Mouse (Mus musculus): ENCODE measurements around the gene Hist1h4h. TPM values are rescaled to one million over a fixed set of nuclear protein-coding genes. Genes with fewer than 3 reads are reported as not detected.

Hist1h4h gene
- polyA plus RNA-seq, 1 experiment from 2014 or later, result 8.5 TPM

- Histone ChIP-seq H3K27me3 (ENCODE audit: control insufficient read depth, insufficient read depth, low read length) (no peaks in the 10 kb centered on the region), H3K4me1 (ENCODE audit: control insufficient read depth in 2 of 2, insufficient read depth in 2 of 2, low read length in 2 of 2) (peaks cover 0 to 6% of the 10 kb centered on the region in 2 experiments; a peak in 2 of 4 replicates), H3K9me3 (ENCODE audit: control insufficient read depth, low read length) (no peaks in the 10 kb centered on the region), H3K36me3 (ENCODE audit: control insufficient read depth, insufficient read depth, low read length) (no peaks in the 10 kb centered on the region), H3K27ac (replicated peaks in 1 of 2; ENCODE audit: control insufficient read depth in 1 of 2, insufficient read depth in 1 of 2, low read depth in 2 of 2, low read length in 2 of 2) (no peak overlapping the region), H3K9ac (ENCODE audit: low read length) (no peak overlapping the region), H3K4me2 (ENCODE audit: low read length) (peak overlapping the region; percentile 51), H3K4me3 (ENCODE audit: control insufficient read depth in 1 of 2, insufficient read depth in 1 of 2, low read depth in 1 of 2, low read length in 2 of 2) (0 out of 4 replicates have a peak overlapping the region, but pooled peaks of 1 of the 2 experiments have one; percentile 14)
- no peak for ATAC-seq (ENCODE audit: insufficient number of reproducible peaks, insufficient read depth, low FRiP score, low read depth)
- WGBS, result under 1% methylated on average over 14 of the region's 14 CpGs
Measured at GRCm38 (mm10) chr13:23521703-23522102, 9.1 kb upstream of the Hist1h4h start.

GRCm38 (mm10) chr13:23523976-23524375, 6.9 kb upstream of the Hist1h4h start:
- 49% methylated on average over 5 of the region's 5 CpGs for WGBS
- no peak overlapping the region for H3K4me2 ChIP-seq (ENCODE audit: low read length)
- no peaks in the 10 kb centered on the region for H3K27me3 ChIP-seq (ENCODE audit: control insufficient read depth, insufficient read depth, low read length)
- H3K9me3 ChIP-seq (ENCODE audit: control insufficient read depth, low read length), result no peaks in the 10 kb centered on the region
- peaks cover under 1 to 9% of the 10 kb centered on the region in 2 experiments for H3K4me1 ChIP-seq (ENCODE audit: control insufficient read depth in 2 of 2, insufficient read depth in 2 of 2, low read length in 2 of 2)
- H3K27ac ChIP-seq (replicated peaks in 1 of 2; ENCODE audit: control insufficient read depth in 1 of 2, insufficient read depth in 1 of 2, low read depth in 2 of 2, low read length in 2 of 2), result no peak overlapping the region
- H3K36me3 ChIP-seq (ENCODE audit: control insufficient read depth, insufficient read depth, low read length), result no peaks in the 10 kb centered on the region
- no peak for ATAC-seq (ENCODE audit: insufficient number of reproducible peaks, insufficient read depth, low FRiP score, low read depth)
- no peak overlapping the region for H3K9ac ChIP-seq (ENCODE audit: low read length)
- H3K4me3 ChIP-seq (ENCODE audit: control insufficient read depth in 1 of 2, insufficient read depth in 1 of 2, low read depth in 1 of 2, low read length in 2 of 2), result no peak overlapping the region

- H3K9ac ChIP-seq (ENCODE audit: low read length), result 0 out of 2 replicates have a peak overlapping the region, but pooled peaks have one; percentile 25
- ATAC-seq (ENCODE audit: insufficient number of reproducible peaks, insufficient read depth, low FRiP score, low read depth), result no peak
- no peak overlapping the region for H3K4me3 ChIP-seq (ENCODE audit: control insufficient read depth in 1 of 2, insufficient read depth in 1 of 2, low read depth in 1 of 2, low read length in 2 of 2)
- no peak overlapping the region for H3K27ac ChIP-seq (replicated peaks in 1 of 2; ENCODE audit: control insufficient read depth in 1 of 2, insufficient read depth in 1 of 2, low read depth in 2 of 2, low read length in 2 of 2)
- 9% methylated on average over 5 of the region's 5 CpGs for WGBS
- no peaks in the 10 kb centered on the region for H3K36me3 ChIP-seq (ENCODE audit: control insufficient read depth, insufficient read depth, low read length)
- H3K4me1 ChIP-seq (ENCODE audit: control insufficient read depth in 2 of 2, insufficient read depth in 2 of 2, low read length in 2 of 2), result peaks cover 3 to 12% of the 10 kb centered on the region in 2 experiments
- H3K27me3 ChIP-seq (ENCODE audit: control insufficient read depth, insufficient read depth, low read length), result no peaks in the 10 kb centered on the region
- H3K9me3 ChIP-seq (ENCODE audit: control insufficient read depth, low read length), result no peaks in the 10 kb centered on the region
- H3K4me2 ChIP-seq (ENCODE audit: low read length), result peak overlapping the region; percentile 28; the same call in 1 of the 2 replicates
Measured at GRCm38 (mm10) chr13:23524654-23525053, 6.2 kb upstream of the Hist1h4h start.

- no peaks in the 10 kb centered on the region for H3K36me3 ChIP-seq (ENCODE audit: control insufficient read depth, insufficient read depth, low read length)
- peak overlapping the region; percentile 72 for H3K9ac ChIP-seq (ENCODE audit: low read length)
- no peaks in the 10 kb centered on the region for H3K9me3 ChIP-seq (ENCODE audit: control insufficient read depth, low read length)
- H3K4me1 ChIP-seq (ENCODE audit: control insufficient read depth in 2 of 2, insufficient read depth in 2 of 2, low read length in 2 of 2), result peaks cover 3 to 12% of the 10 kb centered on the region in 2 experiments
- 3% methylated on average over 10 of the region's 10 CpGs for WGBS
- no peak overlapping the region for H3K27ac ChIP-seq (replicated peaks in 1 of 2; ENCODE audit: control insufficient read depth in 1 of 2, insufficient read depth in 1 of 2, low read depth in 2 of 2, low read length in 2 of 2)
- no peaks in the 10 kb centered on the region for H3K27me3 ChIP-seq (ENCODE audit: control insufficient read depth, insufficient read depth, low read length)
- H3K4me2 ChIP-seq (ENCODE audit: low read length), result peak overlapping the region; percentile 71
- ATAC-seq (ENCODE audit: insufficient number of reproducible peaks, insufficient read depth, low FRiP score, low read depth), result no peak
- peak overlapping the region; percentile 27 to 45; a peak in 3 of 4 replicates for H3K4me3 ChIP-seq (ENCODE audit: control insufficient read depth in 1 of 2, insufficient read depth in 1 of 2, low read depth in 1 of 2, low read length in 2 of 2)
Measured at GRCm38 (mm10) chr13:23525901-23526300, 4.9 kb upstream of the Hist1h4h start.

GRCm38 (mm10) chr13:23526312-23526711, 4.5 kb upstream of the Hist1h4h start:
- Histone ChIP-seq H3K27me3 (ENCODE audit: control insufficient read depth, insufficient read depth, low read length) (no peaks in the 10 kb centered on the region), H3K9me3 (ENCODE audit: control insufficient read depth, low read length) (no peaks in the 10 kb centered on the region), H3K4me3 (ENCODE audit: control insufficient read depth in 1 of 2, insufficient read depth in 1 of 2, low read depth in 1 of 2, low read length in 2 of 2) (peak overlapping the region; percentile 30 to 45; a peak in 3 of 4 replicates), H3K27ac (replicated peaks in 1 of 2; ENCODE audit: control insufficient read depth in 1 of 2, insufficient read depth in 1 of 2, low read depth in 2 of 2, low read length in 2 of 2) (peak overlapping the region in 1 of 2 experiments; percentile 47; a peak in 1 of 4 replicates), H3K9ac (ENCODE audit: low read length) (peak overlapping the region; percentile 72), H3K4me2 (ENCODE audit: low read length) (peak overlapping the region; percentile 71), H3K4me1 (ENCODE audit: control insufficient read depth in 2 of 2, insufficient read depth in 2 of 2, low read length in 2 of 2) (peaks cover 3 to 12% of the 10 kb centered on the region in 2 experiments), H3K36me3 (ENCODE audit: control insufficient read depth, insufficient read depth, low read length) (no peaks in the 10 kb centered on the region)
- no peak for ATAC-seq (ENCODE audit: insufficient number of reproducible peaks, insufficient read depth, low FRiP score, low read depth)
- under 1% methylated on average over 17 of the region's 17 CpGs for WGBS

GRCm38 (mm10) chr13:23529005-23529404, 1.8 kb upstream of the Hist1h4h start:
- no peaks in the 10 kb centered on the region for H3K27me3 ChIP-seq (ENCODE audit: control insufficient read depth, insufficient read depth, low read length)
- WGBS, result 82% methylated on average over 5 of the region's 5 CpGs
- peak overlapping the region; percentile 88 to 95 for H3K27ac ChIP-seq (replicated peaks in 1 of 2; ENCODE audit: control insufficient read depth in 1 of 2, insufficient read depth in 1 of 2, low read depth in 2 of 2, low read length in 2 of 2)
- peak overlapping the region; percentile 71 for H3K4me2 ChIP-seq (ENCODE audit: low read length)
- no peak for ATAC-seq (ENCODE audit: insufficient number of reproducible peaks, insufficient read depth, low FRiP score, low read depth)
- H3K9ac ChIP-seq (ENCODE audit: low read length), result peak overlapping the region; percentile 95
- H3K9me3 ChIP-seq (ENCODE audit: control insufficient read depth, low read length), result no peaks in the 10 kb centered on the region
- peak overlapping the region in 1 of 2 experiments; percentile 9; a peak in 1 of 4 replicates for H3K4me3 ChIP-seq (ENCODE audit: control insufficient read depth in 1 of 2, insufficient read depth in 1 of 2, low read depth in 1 of 2, low read length in 2 of 2)
- H3K4me1 ChIP-seq (ENCODE audit: control insufficient read depth in 2 of 2, insufficient read depth in 2 of 2, low read length in 2 of 2), result peaks cover 8 to 27% of the 10 kb centered on the region in 2 experiments
- no peaks in the 10 kb centered on the region for H3K36me3 ChIP-seq (ENCODE audit: control insufficient read depth, insufficient read depth, low read length)

- 22% methylated on average over 2 of the region's 2 CpGs for WGBS
- Histone ChIP-seq H3K27me3 (ENCODE audit: control insufficient read depth, insufficient read depth, low read length) (no peaks in the 10 kb centered on the region), H3K4me1 (ENCODE audit: control insufficient read depth in 2 of 2, insufficient read depth in 2 of 2, low read length in 2 of 2) (peaks cover 8 to 31% of the 10 kb centered on the region in 2 experiments), H3K4me3 (ENCODE audit: control insufficient read depth in 1 of 2, insufficient read depth in 1 of 2, low read depth in 1 of 2, low read length in 2 of 2) (peak overlapping the region in 1 of 2 experiments; percentile 67; a peak in 3 of 4 replicates), H3K9me3 (ENCODE audit: control insufficient read depth, low read length) (no peaks in the 10 kb centered on the region), H3K27ac (replicated peaks in 1 of 2; ENCODE audit: control insufficient read depth in 1 of 2, insufficient read depth in 1 of 2, low read depth in 2 of 2, low read length in 2 of 2) (peak overlapping the region; percentile 95 to 100; a peak in 3 of 4 replicates), H3K9ac (ENCODE audit: low read length) (peak overlapping the region; percentile 95), H3K36me3 (ENCODE audit: control insufficient read depth, insufficient read depth, low read length) (no peaks in the 10 kb centered on the region), H3K4me2 (ENCODE audit: low read length) (peak overlapping the region; percentile 71)
- no peak for ATAC-seq (ENCODE audit: insufficient number of reproducible peaks, insufficient read depth, low FRiP score, low read depth)
Measured at GRCm38 (mm10) chr13:23529480-23530165, 1.2 kb upstream of the Hist1h4h start.
